ENCODE assay signal across 17 mouse cellular contexts in the genomic region with DNA sequence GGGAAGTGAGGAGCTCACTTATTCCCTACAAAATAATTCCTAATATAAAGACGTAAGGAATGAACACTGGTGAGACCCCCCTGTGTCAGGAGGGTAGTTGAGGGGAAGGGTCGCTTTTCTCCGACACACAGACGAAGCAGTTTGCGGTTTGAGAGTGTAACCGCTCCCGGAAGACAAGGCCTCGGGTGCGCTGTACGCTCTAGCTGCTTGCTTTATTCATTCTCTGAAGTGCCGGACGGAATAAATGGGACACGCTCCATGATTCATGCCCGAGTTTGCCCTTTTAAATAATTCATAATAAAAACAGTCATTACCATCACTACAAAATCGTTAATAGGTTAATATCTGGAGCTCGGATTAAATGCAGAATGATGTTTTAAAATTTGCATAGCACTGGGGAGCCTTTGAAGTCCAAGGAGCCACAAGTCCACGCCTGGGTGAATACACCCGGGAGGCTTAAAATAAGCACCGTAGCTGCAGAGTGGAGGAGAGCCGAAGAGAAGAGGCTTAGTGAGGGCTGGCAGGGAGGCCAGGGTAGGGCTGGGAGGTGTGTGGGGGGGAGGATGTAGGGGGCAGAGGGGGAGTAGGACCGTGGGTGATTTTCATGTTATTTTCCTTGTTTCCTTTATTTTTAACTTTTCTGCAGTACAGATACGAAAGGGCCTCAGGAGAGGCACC.
DNase-seq lines count a peak whose midpoint lies in the region; ATAC-seq and TF ChIP-seq lines count a peak whose summit lies in the region.
"Had no signal": no experiment of that assay in that cellular context is flagged by ENCODE, and none has a peak within 500 bp of the region (broad histone marks: within the 10 kb centered on the region; RNA-seq: fewer than 3 reads in every experiment).

No protein-coding gene starts in this region.

- no peak for TF ChIP-seq POLR2A in CH12.LX (IDR thresholded peaks at IDR 0.05; ENCODE audit: low read depth, low read length)

- no peak overlapping the region for H3K27ac ChIP-seq in embryonic facial prominence, embryonic 12.5 days
- H3K27ac ChIP-seq in embryonic facial prominence, embryonic 10.5 days (replicated peaks) = no peak overlapping the region
- H3K27ac ChIP-seq in CH12.LX (ENCODE audit: insufficient read depth, low read depth) = no peak overlapping the region
- peak overlapping the region; percentile 20; the same call in 1 of the 2 replicates for H3K27ac ChIP-seq in hindbrain, embryonic 14.5 days
- peak overlapping the region; percentile 67 for H3K27ac ChIP-seq in neural tube, embryonic 13.5 days (replicated peaks)
- H3K27ac ChIP-seq: kidney, postnatal 0 days had no signal

- in situ Hi-C loops in CH12.LX (cut with MboI; ENCODE audit: low pct_ligation_motif_present, low pct_unique_long_range_greater_than_20kb, low sequenced_read_pairs) = loop anchor here (25.0 kb wide), 1 partner anchor 342 kb away; no protein-coding TSS in a partner anchor

- no peaks in the 10 kb centered on the region for H3K9me3 ChIP-seq in embryonic facial prominence, embryonic 12.5 days
- H3K9me3 ChIP-seq in embryonic facial prominence, embryonic 10.5 days = no peaks in the 10 kb centered on the region
- H3K9me3 ChIP-seq in CH12.LX (replicated peaks; ENCODE audit: low read length) = no peaks in the 10 kb centered on the region
- H3K9me3 ChIP-seq in hindbrain, embryonic 14.5 days (ENCODE audit: control insufficient read depth, low read length) = no peaks in the 10 kb centered on the region
- H3K9me3 ChIP-seq in neural tube, embryonic 13.5 days = no peaks in the 10 kb centered on the region
- H3K9me3 ChIP-seq: heart, embryonic 12.5 days; megakaryocyte, embryonic 14.5 days had no signal

- no peak for TF ChIP-seq CTCF in CH12.LX (conservative IDR thresholded peaks at IDR 0.05 in 1 of 2, IDR thresholded peaks at IDR 0.05 in 1 of 2; ENCODE audit: low read depth in 2 of 2, low read length in 2 of 2)

- H3K36me3 ChIP-seq in embryonic facial prominence, embryonic 12.5 days = no peaks in the 10 kb centered on the region
- H3K36me3 ChIP-seq in embryonic facial prominence, embryonic 10.5 days (replicated peaks) = no peaks in the 10 kb centered on the region
- H3K36me3 ChIP-seq in CH12.LX (replicated peaks in 1 of 2; ENCODE audit: control insufficient read depth in 1 of 2, insufficient read depth in 1 of 2, low read length in 1 of 2) = peaks cover 60 to 97% of the 10 kb centered on the region in 2 experiments
- H3K36me3 ChIP-seq in hindbrain, embryonic 14.5 days (replicated peaks; ENCODE audit: control insufficient read depth, insufficient read depth) = peaks cover 20% of the 10 kb centered on the region
- H3K36me3 ChIP-seq in neural tube, embryonic 13.5 days = no peaks in the 10 kb centered on the region

- no peak for TF ChIP-seq RAD21 in CH12.LX (IDR thresholded peaks at IDR 0.05; ENCODE audit: low read depth, low read length)

- no peaks in the 10 kb centered on the region for H3K79me2 ChIP-seq in CH12.LX (replicated peaks; ENCODE audit: control insufficient read depth, extremely low read depth, insufficient read depth, poor library complexity, severe bottlenecking)

- DNase-seq in embryonic facial prominence, embryonic 10.5 days (ENCODE audit: low spot score) = no peak
- peak; percentile 31 for DNase-seq in CH12.LX (ENCODE audit: extremely low read depth)
- DNase-seq in hindbrain, embryonic 14.5 days (ENCODE audit: low spot score) = no peak
- DNase-seq in cerebellum, postnatal 14 days = no peak
- DNase-seq in gastrocnemius, postnatal 4 days (ENCODE audit: low spot score in 2 of 2) = no peak
- no peak for DNase-seq in left cerebral cortex, postnatal 4 days
- DNase-seq: adrenal gland, adult 8-10 months; cerebellum, postnatal 25 days; gastrocnemius, postnatal 36 days; thymus, adult 18-20 months had no signal

- H3K27me3 ChIP-seq in embryonic facial prominence, embryonic 12.5 days = 0 out of 2 replicates have a peak, but pooled peaks cover 3% of the 10 kb centered on the region
- H3K27me3 ChIP-seq in embryonic facial prominence, embryonic 10.5 days (replicated peaks; ENCODE audit: low read depth, poor library complexity, severe bottlenecking) = 0 out of 2 replicates have a peak, but pooled peaks cover 10% of the 10 kb centered on the region
- no peaks in the 10 kb centered on the region for H3K27me3 ChIP-seq in CH12.LX (replicated peaks)
- H3K27me3 ChIP-seq in hindbrain, embryonic 14.5 days (ENCODE audit: control insufficient read depth, insufficient read depth, low read length) = 0 out of 2 replicates have a peak, but pooled peaks cover 6% of the 10 kb centered on the region
- H3K27me3 ChIP-seq in neural tube, embryonic 13.5 days = no peaks in the 10 kb centered on the region
- H3K27me3 ChIP-seq: heart, embryonic 12.5 days; megakaryocyte, embryonic 14.5 days had no signal

- no peak for ATAC-seq in embryonic facial prominence, embryonic 12.5 days (ENCODE audit: insufficient number of reproducible peaks, insufficient read depth, low FRiP score, low TSS enrichment)
- ATAC-seq in hindbrain, embryonic 14.5 days (ENCODE audit: low FRiP score) = no peak
- 0 out of 2 replicates have a peak, but pooled peaks have one; percentile 29 for ATAC-seq in neural tube, embryonic 13.5 days (ENCODE audit: low read depth)
- ATAC-seq: lung, postnatal 0 days had no signal

- H3K9ac ChIP-seq in embryonic facial prominence, embryonic 12.5 days = 0 out of 2 replicates have a peak overlapping the region, but pooled peaks have one; percentile 4
- no peak overlapping the region for H3K9ac ChIP-seq in CH12.LX (ENCODE audit: insufficient read depth, low read depth)
- no peak overlapping the region; the same call in 1 of the 2 replicates for H3K9ac ChIP-seq in hindbrain, embryonic 14.5 days
- H3K9ac ChIP-seq in neural tube, embryonic 13.5 days = peak overlapping the region; percentile 45; the same call in 1 of the 2 replicates
- H3K9ac ChIP-seq: heart, embryonic 12.5 days had no signal

- no peak overlapping the region for H3K4me2 ChIP-seq in embryonic facial prominence, embryonic 12.5 days (replicated peaks)
- no peak overlapping the region for H3K4me2 ChIP-seq in CH12.LX (ENCODE audit: insufficient read depth, low read depth, poor library complexity, severe bottlenecking)
- H3K4me2 ChIP-seq in hindbrain, embryonic 14.5 days (replicated peaks) = peak overlapping the region; percentile 19
- peak overlapping the region; percentile 23 for H3K4me2 ChIP-seq in neural tube, embryonic 13.5 days
- H3K4me2 ChIP-seq: heart, embryonic 12.5 days; liver, embryonic 11.5 days had no signal

- intact Hi-C loops in left cerebral cortex, postnatal 4 days (cut with DNase I) = no loop called here

- no peak for TF ChIP-seq EP300 in CH12.LX (IDR thresholded peaks at IDR 0.05; ENCODE audit: low read length)

- WGBS in embryonic facial prominence, embryonic 12.5 days = 49% methylated on average over 22 of the region's 22 CpGs
- 56% methylated on average over 22 of the region's 22 CpGs for WGBS in embryonic facial prominence, embryonic 10.5 days
- WGBS in hindbrain, embryonic 14.5 days = 18% methylated on average over 22 of the region's 22 CpGs
- WGBS in neural tube, embryonic 13.5 days = 20% methylated on average over 22 of the region's 22 CpGs

- no peaks in the 10 kb centered on the region for H3K4me1 ChIP-seq in embryonic facial prominence, embryonic 12.5 days
- 0 out of 2 replicates have a peak, but pooled peaks cover 8% of the 10 kb centered on the region for H3K4me1 ChIP-seq in embryonic facial prominence, embryonic 10.5 days
- H3K4me1 ChIP-seq in CH12.LX (ENCODE audit: control insufficient read depth in 1 of 2, insufficient read depth in 2 of 2) = peaks cover 0 to 18% of the 10 kb centered on the region in 2 experiments; a peak in 3 of 4 replicates
- H3K4me1 ChIP-seq in hindbrain, embryonic 14.5 days (replicated peaks; ENCODE audit: control insufficient read depth, insufficient read depth, low read length) = peaks cover 22% of the 10 kb centered on the region
- peaks cover 48% of the 10 kb centered on the region for H3K4me1 ChIP-seq in neural tube, embryonic 13.5 days (replicated peaks)

- no peak overlapping the region for H3K4me3 ChIP-seq in embryonic facial prominence, embryonic 12.5 days
- no peak overlapping the region for H3K4me3 ChIP-seq in embryonic facial prominence, embryonic 10.5 days
- no peak overlapping the region for H3K4me3 ChIP-seq in CH12.LX (replicated peaks in 1 of 3; ENCODE audit: low read depth in 2 of 3, low read length in 2 of 3, poor library complexity in 1 of 3)
- no peak overlapping the region for H3K4me3 ChIP-seq in hindbrain, embryonic 14.5 days (replicated peaks; ENCODE audit: low read length)
- H3K4me3 ChIP-seq in neural tube, embryonic 13.5 days = no peak overlapping the region
- H3K4me3 ChIP-seq: heart, embryonic 12.5 days; megakaryocyte, embryonic 14.5 days had no signal

- dilution Hi-C loops in CH12.LX (cut with MboI; ENCODE audit: extremely low pct_ligation_motif_present, extremely low pct_unique_long_range_greater_than_20kb, low sequenced_read_pairs) = no loop called here

TF ChIP-seq in CH12.LX, 34 proteins besides CTCF, POLR2A, EP300 and RAD21:
- TF ChIP-seq GABPA (IDR thresholded peaks at IDR 0.05; ENCODE audit: insufficient replicate concordance, low read depth, low read length) (no peak), NELFE (IDR thresholded peaks at IDR 0.05; ENCODE audit: low read depth, low read length) (no peak), SMC3 (IDR thresholded peaks at IDR 0.05; ENCODE audit: low read depth, low read length) (no peak), BHLHE40 (IDR thresholded peaks at IDR 0.05; ENCODE audit: low read depth, low read length) (no peak), MAFK (IDR thresholded peaks at IDR 0.05; ENCODE audit: insufficient replicate concordance, low read length) (no peak), ZKSCAN1 (IDR thresholded peaks at IDR 0.05; ENCODE audit: borderline replicate concordance, low read depth, low read length) (no peak), MAZ (IDR thresholded peaks at IDR 0.05; ENCODE audit: low read depth, low read length) (no peak), UBTF (IDR thresholded peaks at IDR 0.05; ENCODE audit: low read depth, low read length) (no peak), MAX (IDR thresholded peaks at IDR 0.05; ENCODE audit: low read length) (no peak), POLR2AphosphoS2 (IDR thresholded peaks at IDR 0.05; ENCODE audit: low read depth, low read length) (no peak), IRF4 (IDR thresholded peaks at IDR 0.05; ENCODE audit: low read depth, low read length) (no peak), JUN (IDR thresholded peaks at IDR 0.05; ENCODE audit: insufficient read depth, low read depth, low read length) (no peak), NRF1 (IDR thresholded peaks at IDR 0.05; ENCODE audit: low read depth, low read length) (no peak), USF2 (conservative IDR thresholded peaks at IDR 0.05; ENCODE audit: low read depth, low read length) (no peak), RCOR1 (conservative IDR thresholded peaks at IDR 0.05; ENCODE audit: low read depth, low read length) (no peak)

Comparison
In these comparisons a context has a peak if more than half of its experiments do, and no peak if none do; other contexts are left out.
1. H3K27ac ChIP-seq: peak in hindbrain, embryonic 14.5 days (single experiment) and neural tube, embryonic 13.5 days (single experiment); none in embryonic facial prominence, embryonic 12.5 days (single experiment), embryonic facial prominence, embryonic 10.5 days (single experiment) and CH12.LX (single experiment).
2. H3K4me2 ChIP-seq: peak in hindbrain, embryonic 14.5 days (single experiment) and neural tube, embryonic 13.5 days (single experiment); none in embryonic facial prominence, embryonic 12.5 days (single experiment) and CH12.LX (single experiment).
3. H3K9ac ChIP-seq: peak in embryonic facial prominence, embryonic 12.5 days (single experiment) and neural tube, embryonic 13.5 days (single experiment); none in CH12.LX (single experiment) and hindbrain, embryonic 14.5 days (single experiment).